Mouse (Mus musculus) frontal cortex, postnatal 10 days (tissue): ENCODE data around the gene Gm36028.

ENCODE experiments used
- DNase-seq, 2 experiments: peaks; one replicate each; pipeline ENCODE4 v3.0.0; 2022; ENCODE audit warnings: low spot score in 2 of 2, mixed read lengths in 1 of 2

Gm36028 gene

DNA sequence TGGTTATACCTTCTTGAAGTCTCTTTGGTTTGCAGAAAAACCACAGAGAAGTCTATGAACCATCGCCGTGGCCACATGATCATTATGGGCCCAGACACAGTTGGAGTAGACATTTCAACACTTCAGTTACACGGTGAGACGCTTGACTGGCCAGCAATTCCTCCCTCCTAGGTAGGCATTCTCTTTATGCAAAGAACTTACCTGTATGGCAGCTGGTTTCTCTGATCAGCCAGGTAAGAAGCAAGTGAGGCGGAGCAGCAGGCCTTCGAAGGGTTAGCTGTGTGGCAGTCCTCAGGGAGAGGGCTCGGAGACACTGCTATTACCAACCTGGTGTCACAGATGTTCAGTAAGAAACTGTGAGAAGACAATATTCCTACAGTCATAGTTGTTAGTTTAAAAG lies 733 bp downstream of the Gm36028 start:
- DNase-seq: no peak

DNA sequence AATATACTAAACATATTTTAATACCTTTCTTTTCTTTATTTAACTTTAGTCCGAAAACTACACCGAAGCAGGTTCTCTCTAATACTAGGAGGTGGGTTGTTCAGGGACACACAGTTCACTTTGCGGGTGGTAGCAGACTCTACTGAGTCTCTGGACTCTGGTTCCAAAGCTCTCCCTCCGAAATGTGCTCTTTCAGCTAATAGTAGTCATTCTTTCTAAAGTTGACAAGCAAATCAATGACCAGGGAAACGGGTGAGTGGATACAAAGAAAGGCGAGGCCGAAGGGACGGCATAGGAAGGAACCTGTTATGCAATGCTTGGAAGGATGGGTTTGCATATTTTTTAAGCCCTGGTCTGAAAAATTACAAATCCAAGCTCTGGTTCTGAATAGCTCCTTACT lies 3.5 kb downstream of the Gm36028 start:
- DNase-seq: no peak

DNA sequence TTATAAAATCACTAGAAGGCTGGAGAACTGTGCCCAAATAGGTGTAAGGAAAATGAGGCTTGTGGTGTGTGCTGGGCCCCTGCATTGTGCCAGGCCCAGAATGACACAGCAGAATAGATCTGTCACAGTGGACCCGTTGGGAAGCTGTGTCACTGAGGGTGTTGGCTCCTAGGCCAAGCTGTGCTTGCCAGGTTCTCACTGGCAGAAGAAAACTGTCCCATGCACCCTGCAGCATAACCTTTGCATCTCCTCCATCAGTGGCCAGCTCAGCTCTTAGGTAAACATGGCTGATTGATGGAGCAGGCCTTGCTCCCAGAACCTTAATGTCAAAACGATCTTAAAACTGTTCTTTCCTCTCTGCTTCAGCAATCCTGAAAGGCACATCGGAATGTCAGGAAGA lies 4.6 kb downstream of the Gm36028 start:
- no peak for DNase-seq

DNA sequence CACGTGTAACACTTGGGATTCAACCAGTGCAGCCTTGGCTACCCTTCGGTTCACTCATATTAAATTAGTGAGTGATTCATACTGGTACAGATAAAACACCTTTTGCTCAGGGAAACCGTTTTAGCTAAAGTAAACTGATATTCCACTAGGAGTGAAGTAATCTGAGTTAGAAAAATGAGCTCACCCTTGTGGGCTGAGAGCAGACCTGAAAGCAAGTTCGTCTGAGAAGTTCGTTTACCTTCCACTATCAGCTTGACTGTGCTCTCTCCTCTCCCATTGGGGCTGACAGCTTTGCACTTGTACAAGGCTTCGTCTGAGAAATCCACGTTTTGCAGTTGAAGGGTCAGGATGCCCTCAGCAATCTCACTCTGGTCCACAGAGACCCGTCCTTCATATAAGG lies 5.4 kb downstream of the Gm36028 start:
- DNase-seq: no peak

DNA sequence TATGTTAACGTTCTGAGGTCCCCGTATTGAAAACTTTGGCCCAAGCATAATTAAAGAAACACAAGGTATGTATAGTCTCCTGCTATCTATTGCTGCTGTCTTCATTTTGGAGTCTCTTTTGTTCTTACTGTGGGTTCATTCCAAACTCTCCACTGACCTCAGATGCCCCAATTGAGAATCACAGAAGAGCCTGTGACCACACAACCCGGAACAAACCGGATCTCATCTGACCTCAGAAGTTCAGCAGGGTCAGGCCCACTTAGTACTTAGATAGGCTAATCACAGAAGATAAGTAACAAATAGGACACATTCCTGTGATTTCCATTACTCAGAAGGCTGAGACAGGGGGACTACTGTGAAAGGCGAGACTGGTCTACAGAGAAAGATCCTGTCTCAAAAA lies 6.4 kb downstream of the Gm36028 start:
- DNase-seq: no peak

DNA sequence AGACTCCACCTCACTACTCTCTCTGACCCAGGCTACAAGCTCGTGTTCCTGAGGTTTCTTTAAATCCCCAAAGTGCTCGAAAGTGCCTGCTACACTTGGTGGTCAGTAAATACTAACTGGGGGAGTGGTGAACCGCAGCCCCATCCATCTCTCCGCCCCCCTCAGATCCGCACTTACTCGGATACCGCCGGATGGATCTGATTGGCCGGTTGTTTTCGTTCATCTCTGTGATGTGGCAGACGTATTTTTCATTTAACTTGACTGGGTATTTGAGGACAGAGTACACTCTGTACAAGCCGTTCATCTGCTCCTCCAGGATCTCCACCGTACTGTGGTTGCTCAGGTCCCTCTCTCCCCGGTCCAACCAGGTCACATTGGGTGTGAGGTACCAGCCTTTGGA lies 6.9 kb downstream of the Gm36028 start:
- DNase-seq: no peak

DNA sequence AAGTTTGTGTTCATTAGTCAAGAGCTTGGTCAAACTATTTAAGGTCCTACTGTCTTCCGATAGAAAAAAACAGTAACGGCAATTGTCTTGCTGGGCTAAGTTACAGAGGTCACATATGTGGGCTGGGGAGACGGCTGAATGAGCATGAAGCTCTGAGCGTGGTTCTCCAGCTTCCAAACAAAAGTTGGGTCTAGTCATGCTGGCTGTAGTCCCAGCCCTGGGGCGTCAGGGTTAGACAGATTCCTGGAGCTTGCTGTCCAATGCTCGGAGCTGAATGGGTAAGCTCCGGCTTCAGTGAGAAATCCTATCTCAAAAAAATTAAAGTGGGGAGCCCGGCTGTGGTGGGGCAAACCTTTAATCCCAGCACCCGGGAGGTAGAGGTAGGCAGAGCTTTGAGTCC lies 7.7 kb downstream of the Gm36028 start:
- DNase-seq: no peak

DNA sequence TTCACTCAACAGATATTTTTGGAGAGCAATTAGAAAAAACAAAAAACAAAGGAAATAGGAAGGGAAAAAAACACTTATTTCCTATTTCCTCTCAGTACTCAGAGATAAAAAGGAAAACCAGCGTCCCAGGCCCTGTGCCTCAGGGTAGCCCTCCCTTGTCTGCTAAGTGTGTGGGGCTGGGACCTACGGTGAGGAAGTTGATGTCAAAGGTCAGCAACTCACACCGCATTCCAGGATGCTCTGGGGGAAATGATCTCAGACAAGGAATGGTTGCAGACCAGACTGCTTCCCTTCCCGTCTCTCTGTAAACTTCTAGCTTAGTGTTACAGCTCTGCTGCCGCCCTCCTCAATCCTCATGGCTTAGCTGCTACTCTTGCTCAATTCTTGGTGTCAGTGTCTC lies 9.6 kb downstream of the Gm36028 start:
- DNase-seq: no peak

DNA sequence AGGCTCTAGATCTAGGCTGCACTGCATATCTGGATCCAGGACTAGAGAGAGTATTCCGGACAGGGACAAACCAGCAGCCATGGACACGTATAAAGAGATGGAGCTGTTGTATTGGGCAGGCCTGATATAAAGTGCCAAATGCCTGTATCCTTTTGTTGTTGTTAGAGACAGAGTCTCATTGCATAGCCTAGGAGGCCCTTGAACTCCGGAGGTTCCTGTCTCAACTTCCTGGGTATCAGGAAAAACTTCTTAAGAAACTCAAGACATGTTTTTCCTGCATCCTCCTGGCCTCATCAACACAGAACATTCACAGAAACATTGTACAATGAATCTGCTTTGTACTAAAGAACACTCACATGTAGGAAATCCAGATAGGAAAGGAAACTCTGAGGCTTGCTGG lies 13.9 kb downstream of the Gm36028 start:
- no peak for DNase-seq

DNA sequence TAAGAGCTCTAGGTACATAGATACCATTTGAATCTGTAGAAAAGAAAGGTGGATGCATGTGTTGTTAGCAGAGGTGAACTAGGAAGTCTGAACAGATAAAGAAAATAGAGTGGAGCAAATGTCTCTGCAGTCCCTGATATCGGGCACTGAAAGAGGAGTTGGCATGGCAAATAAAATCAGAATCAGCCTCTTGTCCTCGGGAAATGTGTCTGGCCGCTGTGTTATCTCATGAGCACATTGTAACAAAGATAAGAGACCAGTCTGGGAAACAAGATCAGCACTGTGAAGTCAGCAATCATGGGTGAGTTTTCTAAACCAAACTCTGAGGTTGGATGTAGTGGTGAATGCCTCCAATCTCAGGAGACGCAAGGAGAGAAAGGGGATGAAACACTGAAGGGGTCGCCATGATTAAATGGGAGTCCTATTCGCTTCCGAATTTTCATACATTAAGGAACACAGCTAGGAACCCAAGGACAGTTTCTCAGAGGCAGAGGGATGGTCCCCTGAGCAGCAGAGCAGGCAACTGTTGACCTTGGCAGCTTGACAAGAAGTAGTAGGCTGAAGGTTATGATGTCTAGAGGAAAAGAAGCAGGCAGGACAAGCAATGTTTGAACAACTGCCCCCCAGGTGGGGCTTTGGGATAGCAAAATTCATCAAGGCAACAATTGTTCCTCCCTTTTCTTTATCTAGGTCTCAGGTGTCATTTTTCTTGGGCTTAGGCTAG lies 15.6 kb downstream of the Gm36028 start:
- DNase-seq: no peak

DNA sequence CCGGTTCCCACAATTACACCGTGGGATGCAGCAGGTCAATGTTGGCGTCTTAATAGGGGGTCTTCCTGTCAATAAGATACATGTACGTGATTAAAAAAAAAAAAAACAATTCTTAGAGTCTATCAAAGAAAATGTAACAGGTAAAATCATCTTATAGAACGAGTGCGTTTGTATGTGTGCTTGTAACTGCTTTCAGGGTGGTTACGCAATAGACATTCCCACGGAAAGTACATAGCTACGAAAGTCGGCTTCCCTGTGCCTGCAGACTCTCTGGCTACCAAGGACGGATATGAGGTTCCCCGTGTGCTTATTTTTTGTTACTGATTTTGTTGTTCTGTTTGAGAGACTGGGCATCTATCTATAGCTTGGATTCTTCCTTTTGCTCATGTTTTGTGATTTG lies 17.2 kb downstream of the Gm36028 start:
- no peak for DNase-seq

DNA sequence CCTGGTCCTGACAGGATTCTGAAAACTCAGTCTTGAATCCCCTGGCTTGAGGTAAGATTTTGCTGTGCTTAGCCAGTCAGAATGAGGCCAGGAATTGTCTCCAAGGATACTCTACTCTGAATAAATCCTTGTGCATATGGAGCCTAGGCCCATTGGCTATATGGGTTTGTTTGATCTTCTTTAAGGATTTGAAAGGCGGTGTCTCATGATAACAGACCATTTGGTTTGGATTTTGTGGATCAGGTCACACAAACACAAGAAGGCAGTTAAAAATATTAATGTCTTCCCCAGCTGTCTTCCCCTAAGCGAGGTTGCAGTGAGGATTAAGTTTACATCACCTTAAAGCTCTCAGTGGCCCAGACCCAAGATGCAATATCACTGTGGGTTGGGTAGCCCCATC lies 18.5 kb downstream of the Gm36028 start:
- DNase-seq: no peak

DNA sequence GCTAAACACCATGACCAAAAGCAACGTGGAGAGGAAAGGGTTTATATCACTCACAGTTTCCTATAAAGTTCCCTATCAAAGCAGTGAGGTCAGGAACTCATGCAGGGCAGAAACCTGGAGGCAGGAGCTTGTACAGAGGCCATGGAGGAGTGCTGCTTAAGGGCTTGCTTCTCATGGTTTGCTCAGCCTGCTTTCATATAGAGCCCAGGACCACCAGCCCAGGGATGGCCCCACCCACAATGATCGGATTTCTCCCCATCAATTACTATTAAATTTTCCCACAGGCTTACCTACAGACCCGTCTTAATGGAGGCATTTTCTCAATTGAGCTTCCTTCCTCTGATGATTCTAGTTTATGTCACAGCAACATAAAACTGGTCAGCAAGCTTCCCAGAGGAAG lies 23.4 kb downstream of the Gm36028 start:
- no peak for DNase-seq

DNA sequence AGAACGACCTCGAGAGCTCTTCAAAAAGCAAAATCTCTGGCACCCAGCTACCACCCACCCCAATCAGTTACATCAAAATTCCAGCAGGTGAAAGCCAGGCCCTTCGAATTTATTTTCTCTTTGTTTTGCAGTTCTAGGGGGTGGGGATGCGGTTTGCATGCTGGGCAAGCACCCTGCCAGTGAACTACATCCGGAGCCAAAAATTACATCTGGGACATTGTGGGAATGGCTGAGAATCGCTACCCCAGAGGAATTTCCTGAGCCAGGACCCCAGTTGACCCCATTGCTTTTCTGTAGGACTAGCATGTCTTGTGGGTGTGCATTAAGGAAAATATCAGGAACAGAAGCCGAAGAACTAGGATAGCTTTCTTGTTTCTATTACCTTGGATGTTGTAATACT lies 29.9 kb downstream of the Gm36028 start:
- no peak for DNase-seq

DNA sequence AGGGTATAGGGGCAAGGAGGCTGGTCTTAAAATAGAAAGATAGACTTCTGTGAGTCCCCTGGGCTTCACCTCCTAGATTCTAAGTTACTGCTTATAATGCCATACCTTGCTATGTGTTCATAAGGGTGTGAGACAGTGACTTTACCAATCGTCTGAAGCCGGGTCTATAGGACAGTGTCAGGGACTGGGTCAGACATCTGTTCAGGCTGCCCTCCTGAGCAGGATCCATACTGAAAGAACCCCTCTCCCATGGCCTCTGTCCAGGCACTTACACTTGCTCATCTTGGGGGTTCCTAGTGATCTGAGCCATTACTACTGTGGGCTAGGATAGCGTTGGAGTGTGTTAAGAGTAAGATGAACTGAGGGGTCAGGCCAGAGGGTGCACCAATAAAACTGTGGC lies 34.7 kb downstream of the Gm36028 start:
- DNase-seq: no peak

DNA sequence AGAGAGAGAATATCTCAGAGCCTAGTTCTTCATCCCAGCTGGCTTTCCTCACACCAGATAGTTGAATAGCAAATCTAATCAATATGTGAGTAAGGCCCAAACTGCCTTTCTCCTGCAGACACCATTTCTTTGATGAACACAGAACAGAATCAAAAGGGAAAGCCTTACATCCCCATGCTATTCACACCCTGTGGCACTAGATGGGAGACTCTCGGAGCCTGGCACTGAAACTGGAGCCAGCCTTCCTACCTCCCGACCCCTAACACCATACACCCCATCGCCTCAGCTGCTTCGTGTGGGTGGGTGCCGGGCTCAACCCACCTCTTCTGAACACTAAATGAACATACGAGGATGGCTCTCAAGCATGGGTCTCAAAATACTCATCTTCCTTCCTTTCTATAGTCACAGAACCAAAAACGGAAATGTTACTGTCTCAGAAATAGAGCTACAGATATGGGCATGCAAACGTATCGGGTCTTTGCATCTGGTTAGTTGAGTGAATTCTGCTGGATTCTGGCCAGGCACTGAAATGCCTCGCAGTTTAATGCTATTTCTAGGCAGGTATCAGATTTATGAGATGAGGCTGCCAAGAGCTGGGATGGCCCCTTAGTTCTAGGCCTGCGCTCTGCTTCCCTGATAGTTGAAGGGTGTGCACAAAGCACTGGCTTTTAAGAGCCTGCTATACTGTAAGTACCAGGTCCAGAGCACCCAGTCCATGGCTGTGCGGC lies 36.0 kb downstream of the Gm36028 start:
- DNase-seq: peak in 1 of 2 experiments; percentile 28

DNA sequence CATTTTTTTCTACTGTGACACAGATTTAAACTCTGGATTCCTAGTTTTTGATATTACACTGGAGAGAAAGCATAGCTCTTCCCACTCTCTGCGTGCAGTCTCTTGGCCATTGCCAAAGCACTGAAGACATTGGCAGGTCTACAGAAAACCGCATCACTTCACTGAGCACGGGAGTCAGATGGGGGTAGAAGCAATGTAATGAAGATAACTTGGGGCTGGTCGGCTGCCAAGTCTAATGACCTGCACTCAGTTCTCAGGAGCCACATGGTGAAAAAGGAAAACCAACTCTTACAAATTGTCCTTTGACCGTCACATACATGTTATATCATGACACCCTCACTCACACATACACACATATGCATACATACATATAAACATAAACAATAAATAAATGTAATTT lies 37.0 kb downstream of the Gm36028 start:
- DNase-seq: no peak

DNA sequence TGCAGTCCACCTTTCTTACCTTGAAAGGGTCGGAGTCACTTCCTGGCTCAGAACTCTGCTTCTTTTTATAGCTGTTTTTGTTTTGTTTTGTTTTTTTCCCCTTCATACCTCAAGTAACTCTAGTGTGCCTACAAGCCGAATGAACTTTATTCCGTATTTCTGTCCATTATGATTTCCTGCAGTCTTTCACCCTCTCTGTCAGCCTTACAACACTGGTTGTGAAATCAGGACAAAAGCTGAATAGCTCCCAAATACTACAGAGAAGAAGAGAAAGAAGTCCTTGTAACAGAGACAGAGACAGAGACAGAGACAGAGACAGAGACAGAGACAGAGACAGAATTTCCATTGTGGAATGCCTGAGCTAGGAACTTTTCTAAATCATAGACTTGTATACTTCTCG lies 43.0 kb downstream of the Gm36028 start:
- no peak for DNase-seq

DNA sequence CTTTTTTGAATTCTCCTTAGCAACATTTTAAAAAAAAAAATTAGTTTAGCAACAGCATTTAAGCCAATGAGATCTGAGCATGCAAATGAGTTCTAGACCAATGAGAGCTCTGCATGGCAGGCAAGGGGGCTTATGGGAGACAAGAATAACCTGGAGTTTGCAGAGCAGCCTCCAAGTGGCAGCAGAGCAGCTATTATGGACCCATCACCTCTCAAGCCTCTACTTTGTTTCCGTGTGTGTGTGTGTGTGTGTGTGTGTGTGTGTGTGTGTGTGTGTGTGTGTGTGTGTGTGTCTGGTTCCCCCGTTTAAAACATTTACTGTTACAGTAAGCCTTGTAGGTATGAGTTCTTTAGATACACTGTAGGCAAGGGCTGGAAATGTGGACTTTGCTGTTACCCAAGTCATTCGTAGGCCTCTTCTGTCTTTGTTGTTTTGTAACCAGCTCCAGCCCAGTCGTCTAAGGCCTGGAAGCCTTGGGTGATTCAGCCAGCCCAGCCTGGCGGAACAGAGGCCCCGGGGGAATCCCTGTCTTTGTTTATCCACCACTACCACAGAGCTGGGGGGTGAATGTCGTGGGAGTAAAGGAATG lies 46.5 kb downstream of the Gm36028 start:
- peak; percentile 72 to 89 for DNase-seq

DNA sequence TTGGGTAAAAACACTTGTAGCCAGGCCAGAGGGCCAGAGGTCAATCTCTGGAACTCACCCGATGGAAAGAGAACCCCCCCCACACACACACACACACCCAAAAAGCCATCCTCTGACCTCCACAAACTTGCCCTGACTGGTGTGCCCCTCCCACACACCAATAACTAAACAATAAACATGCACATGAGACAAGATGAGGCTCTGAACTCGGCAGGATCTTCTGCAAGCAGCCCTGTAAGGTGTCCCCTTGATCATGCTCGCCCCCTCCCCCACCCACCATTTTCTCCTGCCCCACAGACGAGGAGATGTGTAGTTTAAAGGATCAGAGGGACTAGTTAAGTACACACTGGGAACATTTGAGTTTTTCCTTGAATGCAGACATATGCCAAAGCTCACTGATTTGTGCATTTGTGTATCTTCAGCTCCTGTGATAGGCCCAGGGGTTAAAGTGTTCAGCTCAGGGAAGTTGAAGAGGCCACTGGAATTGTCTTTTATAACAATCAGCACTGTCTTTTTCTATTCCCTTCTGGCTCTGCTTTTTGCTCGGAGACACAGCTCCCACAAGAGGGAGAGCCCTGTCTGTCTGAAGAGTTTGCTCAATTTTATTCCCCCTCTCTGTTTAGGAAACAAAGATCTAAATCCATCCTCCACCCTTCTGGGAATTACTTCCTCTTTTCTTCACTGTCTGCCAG lies 47.1 kb downstream of the Gm36028 start:
- no peak for DNase-seq

DNA sequence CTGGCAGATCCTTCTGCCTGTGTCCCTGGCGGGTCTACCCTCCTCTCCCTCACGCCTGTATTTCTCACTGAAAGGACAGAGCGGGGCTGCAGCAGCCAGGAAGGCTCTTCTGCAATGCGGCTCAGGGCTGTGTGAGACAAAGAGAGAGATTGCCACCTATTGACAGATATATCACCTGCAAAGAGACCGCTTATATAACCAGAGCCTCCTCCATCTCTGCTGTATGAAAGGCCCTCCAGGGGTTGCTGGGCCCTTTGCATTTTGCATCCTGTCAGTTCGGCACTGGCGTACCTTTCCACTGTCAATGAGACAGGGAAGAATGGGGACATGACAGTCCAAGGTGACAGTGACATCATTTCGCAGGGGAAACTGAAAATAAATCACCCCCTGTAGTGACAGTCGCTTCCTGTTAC lies 48.5 kb downstream of the Gm36028 start:
- DNase-seq: peak in 1 of 2 experiments; percentile 41

DNA sequence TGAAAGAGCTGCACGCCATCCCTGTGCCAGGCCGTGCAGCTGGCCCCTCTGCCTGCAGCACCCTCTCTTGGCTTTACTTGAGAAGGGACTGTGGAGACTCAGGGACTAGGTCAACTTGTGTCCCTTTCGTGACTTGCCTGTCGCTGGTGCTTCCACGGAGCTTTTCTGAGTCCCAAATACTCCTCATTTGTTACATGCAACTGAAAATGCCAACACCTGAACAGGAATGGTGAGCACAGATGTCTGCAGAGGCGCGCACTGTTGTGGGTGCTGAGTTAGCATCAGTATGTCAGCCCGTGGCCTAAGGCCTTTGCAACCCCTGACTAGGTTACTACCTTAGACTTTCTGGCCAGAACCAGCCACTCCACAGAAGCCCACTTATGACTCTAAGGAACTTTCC lies 49.1 kb downstream of the Gm36028 start:
- DNase-seq: no peak

DNA sequence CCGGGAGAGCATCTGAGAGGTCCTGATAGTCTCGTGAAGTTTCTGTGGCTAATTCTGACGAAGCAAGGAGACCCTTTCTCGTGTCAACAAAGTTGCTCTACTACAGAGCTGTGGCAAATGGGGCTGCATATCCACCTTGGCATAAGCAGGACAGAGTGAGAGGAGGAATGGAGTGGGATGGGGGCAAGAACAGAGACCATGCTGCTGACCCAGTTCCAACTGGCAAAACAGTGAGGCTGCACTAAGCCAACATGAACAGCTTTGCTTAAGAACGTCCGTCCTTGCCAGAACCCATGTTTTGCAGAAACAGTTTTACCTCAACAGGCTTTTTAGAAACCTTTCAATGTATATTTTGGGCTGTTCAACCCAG lies 51.3 kb downstream of the Gm36028 start:
- DNase-seq: no peak
